Mouse (Mus musculus) embryo, embryonic 11.5 days (tissue): Measurements from ENCODE around the gene Faap20.

Experiments
- DNase-seq: peaks from one replicate; pipeline ENCODE4 v3.0.0-alpha.2; 2012; ENCODE audit warnings: low read depth, low spot score

Gene Faap20

GRCm38 (mm10) chr4:155284521-155285379 lies 35.1 kb downstream of the Faap20 start:
- DNase-seq = no peak

GRCm38 (mm10) chr4:155286090-155286489 lies 36.5 kb downstream of the Faap20 start:
- no peak for DNase-seq

GRCm38 (mm10) chr4:155287713-155288112 lies 38.1 kb downstream of the Faap20 start:
- no peak for DNase-seq

GRCm38 (mm10) chr4:155288586-155288985 lies 39.0 kb downstream of the Faap20 start:
- DNase-seq = no peak

GRCm38 (mm10) chr4:155290045-155290444 lies 40.4 kb downstream of the Faap20 start:
- no peak for DNase-seq

GRCm38 (mm10) chr4:155292863-155293262 lies 43.3 kb downstream of the Faap20 start:
- no peak for DNase-seq

- no peak for DNase-seq
Measured at GRCm38 (mm10) chr4:155294381-155294780, 44.8 kb downstream of the Faap20 start.

- DNase-seq = no peak
Measured at GRCm38 (mm10) chr4:155295026-155295590, 45.5 kb downstream of the Faap20 start.

- no peak for DNase-seq
Measured at GRCm38 (mm10) chr4:155295996-155296395, 46.4 kb downstream of the Faap20 start.

- no peak for DNase-seq
Measured at GRCm38 (mm10) chr4:155297057-155297456, 47.5 kb downstream of the Faap20 start.

- no peak for DNase-seq
Measured at GRCm38 (mm10) chr4:155298826-155299225, 49.2 kb downstream of the Faap20 start.

- DNase-seq = no peak
Measured at GRCm38 (mm10) chr4:155300421-155301097, 51.0 kb downstream of the Faap20 start.

- DNase-seq = no peak
Measured at GRCm38 (mm10) chr4:155301098-155301447, 51.5 kb downstream of the Faap20 start.

GRCm38 (mm10) chr4:155301965-155302364 lies 52.4 kb downstream of the Faap20 start:
- no peak for DNase-seq

GRCm38 (mm10) chr4:155304508-155305096 lies 55.0 kb downstream of the Faap20 start:
- no peak for DNase-seq

- no peak for DNase-seq
Measured at GRCm38 (mm10) chr4:155305531-155306031, 56.0 kb downstream of the Faap20 start.
